Mouse (Mus musculus) heart, postnatal 10 days (tissue): Measurements from ENCODE around the gene Olfr813. TPM values are rescaled to one million over a fixed set of nuclear protein-coding genes. Genes with fewer than 3 reads are reported as not detected.
"Not testable (repeated sequence)": the region's sequence is repeated elsewhere in the genome, so short reads cannot be mapped to it uniquely, and the experiment has no call there.

Experiments
- DNase-seq, 2 experiments: peaks; one replicate each; pipeline ENCODE4 v3.0.0; 2021
- intact Hi-C: fragments of 180-260 bp; cut with DNase I; formaldehyde crosslinking; loops from one replicate; pipeline ENCODE4 v1.15.1; 2025
- total RNA-seq, 2 experiments: library from RNA; stranded (reverse); gene quantifications; 2 replicates each; pipeline ENCODE4 v1.2.3; 2021

Gene Olfr813
- total RNA-seq: not detected

- intact Hi-C loops: no loop called here
- no peak for DNase-seq
These were observed at the start of gene Olfr813 for GRCm38 (mm10) chr10:129855067-129855466. Gene Olfr813 (plus strand): TSS chr10:129855367.

- no peak for DNase-seq
- intact Hi-C loops: no loop called here
These were observed 9.2 kb upstream of the Olfr813 start, which contains the start of gene Olfr812 for GRCm38 (mm10) chr10:129845994-129846393. Gene Olfr812 (minus strand): TSS chr10:129846094.

- no peak for DNase-seq
- intact Hi-C loops: no loop called here
These were observed 7.8 kb upstream of the Olfr813 start for GRCm38 (mm10) chr10:129847343-129847742.

- intact Hi-C loops, DNase-seq: not testable (repeated sequence)
These were observed 24.6 kb downstream of the Olfr813 start, which contains the start of gene Olfr814 for GRCm38 (mm10) chr10:129879751-129880150. Gene Olfr814 (minus strand): TSS chr10:129879851.

- DNase-seq, intact Hi-C loops: not testable (repeated sequence)
These were observed 30.3 kb downstream of the Olfr813 start for GRCm38 (mm10) chr10:129885496-129885895.

- intact Hi-C loops: no loop called here
- no peak for DNase-seq
These were observed 30.8 kb downstream of the Olfr813 start for GRCm38 (mm10) chr10:129885934-129886333.

GRCm38 (mm10) chr10:129905767-129906166, 50.6 kb downstream of the Olfr813 start, which contains the start of gene Olfr815:
Gene Olfr815 (minus strand): TSS chr10:129905867.
- DNase-seq, intact Hi-C loops: not testable (repeated sequence)

Other genes with a start within 250 kb of the Olfr813 start
- not detected for gene Olfr796, start 242.8 kb upstream of the Olfr813 start, total RNA-seq
- gene Olfr798, start 227.4 kb upstream of the Olfr813 start, total RNA-seq: not detected
- gene Olfr799, start 217.9 kb upstream of the Olfr813 start, total RNA-seq: not detected
- gene Olfr800, start 197.7 kb upstream of the Olfr813 start, total RNA-seq: not detected
- gene Olfr801, start 181.5 kb upstream of the Olfr813 start, total RNA-seq: not detected
- gene Olfr802, start 167.2 kb upstream of the Olfr813 start, total RNA-seq: not detected
- not detected for gene Olfr803, start 161.1 kb upstream of the Olfr813 start, total RNA-seq
- not detected for gene Olfr804, start 152.2 kb upstream of the Olfr813 start, total RNA-seq
- gene Olfr805, start 126.0 kb upstream of the Olfr813 start, total RNA-seq: not detected
- gene Olfr806, start 113.4 kb upstream of the Olfr813 start, total RNA-seq: not detected
- not detected for gene Olfr807, start 97.6 kb upstream of the Olfr813 start, total RNA-seq
- gene Olfr808, start 89.9 kb upstream of the Olfr813 start, total RNA-seq: not detected
- gene Olfr809, start 80.7 kb upstream of the Olfr813 start, total RNA-seq: not detected
- not detected for gene Olfr810, start 60.5 kb upstream of the Olfr813 start, total RNA-seq
- not detected for gene Olfr811, start 51.0 kb upstream of the Olfr813 start, total RNA-seq
- not detected for gene Olfr812, start 9.3 kb upstream of the Olfr813 start, total RNA-seq
- gene Olfr814, start 24.5 kb downstream of the Olfr813 start, total RNA-seq: not detected
- gene Olfr815, start 50.5 kb downstream of the Olfr813 start, total RNA-seq: not detected
- not detected for gene Olfr816, start 60.2 kb downstream of the Olfr813 start, total RNA-seq
- not detected for gene Olfr818, start 93.7 kb downstream of the Olfr813 start, total RNA-seq
- gene Olfr819, start 111.9 kb downstream of the Olfr813 start, total RNA-seq: not detected
- gene Olfr247, start 120.8 kb downstream of the Olfr813 start, total RNA-seq: not detected
- gene Gm10310, start 129.7 kb downstream of the Olfr813 start, total RNA-seq: not detected
- not detected for gene Olfr820, start 157.3 kb downstream of the Olfr813 start, total RNA-seq
- gene Olfr821, start 175.0 kb downstream of the Olfr813 start, total RNA-seq: not detected
- not detected for gene Olfr822, start 215.8 kb downstream of the Olfr813 start, total RNA-seq